Mouse (Mus musculus) G1E (cell line): ENCODE results near the gene Agtrap. TPM values are rescaled to one million over a fixed set of nuclear protein-coding genes. Genes with fewer than 3 reads are reported as not detected.
A peak's percentile ranks its signal among the peaks of the same experiment; 100 is the strongest.

Source experiments
- ATAC-seq: 2 replicates; pipeline ENCODE4 v1.8.0; 2016; ENCODE audit warnings: mild to moderate bottlenecking; ENCODE audit not compliant: insufficient number of reproducible peaks, poor library complexity, low FRiP score, severe bottlenecking; ENCODE audit errors: extremely low read depth
- DNase-seq: peaks from one replicate; pipeline ENCODE4 v3.0.0; 2012; ENCODE audit warnings: low spot score
- H3K27me3 ChIP-seq: 2 replicates; pipeline ENCODE4 v1.6.1; 2012; ENCODE audit warnings: mild to moderate bottlenecking, low read length, inconsistent platforms; ENCODE audit not compliant: insufficient read depth
- H3K36me3 ChIP-seq: replicated peaks from 2 replicates; pipeline ENCODE3; 2012; ENCODE audit warnings: mild to moderate bottlenecking, inconsistent platforms
- H3K4me1 ChIP-seq: 2 replicates; pipeline ENCODE4 v1.6.1; 2012; ENCODE audit warnings: low read depth, low read length, inconsistent platforms, mixed read lengths; ENCODE audit not compliant: insufficient read depth
- H3K4me3 ChIP-seq: 2 replicates; pipeline ENCODE4 v1.5.1; 2012; ENCODE audit warnings: low read depth, mild to moderate bottlenecking, inconsistent platforms, low read length, moderate library complexity, mixed read lengths
- H3K9me3 ChIP-seq: replicated peaks from 2 replicates; pipeline ENCODE4 v1.6.1; 2012; ENCODE audit warnings: inconsistent platforms
- CTCF ChIP-seq: IDR thresholded peaks from 2 replicates; pipeline ENCODE4 v1.5.1; 2012; ENCODE audit warnings: low read depth, low read length, inconsistent platforms, mixed read lengths
- GATA1 ChIP-seq: IDR thresholded peaks from 2 replicates; pipeline ENCODE4 v1.6.1; 2012; ENCODE audit warnings: borderline replicate concordance, low read length, inconsistent platforms, mixed read lengths
- GATA2 ChIP-seq: IDR thresholded peaks from 2 replicates; pipeline ENCODE4 v1.6.1; 2012; ENCODE audit warnings: low read depth, low read length, inconsistent platforms, borderline replicate concordance
- POLR2AphosphoS5 ChIP-seq: IDR thresholded peaks from 2 replicates; pipeline ENCODE4 v1.6.1; 2012; ENCODE audit warnings: low read depth, low read length, inconsistent platforms; ENCODE audit not compliant: insufficient replicate concordance
- TAL1 ChIP-seq: conservative IDR thresholded peaks from 2 replicates; pipeline ENCODE4 v1.6.1; 2012; ENCODE audit warnings: low read depth, low read length, inconsistent platforms, mixed read lengths
- polyA plus RNA-seq: library from polyadenylated mRNA; stranded (reverse); fragments of >175 nt; gene quantifications from 2 replicates; pipeline ENCODE4 v1.2.3, GENCODE M21; 2012
- total RNA-seq, 2 experiments: library from RNA; stranded (forward) in 1 of 2; stranded (reverse) in 1 of 2; fragments of 200-1000 nt in 1 of 2; fragments of >200 nt in 1 of 2; fragmentation: Nextera tagmentation in 1 of 2; gene quantifications; 2 replicates each; pipeline ENCODE4 v1.2.3; 2014 to 2017

Gene Agtrap
- total and polyA plus RNA-seq, 3 experiments = 6.4 to 9.4 (median 7.7) TPM

GRCm38 (mm10) chr4:148060120-148061085 lies 27.4 kb downstream of the Agtrap start:
- no peak overlapping the region for H3K4me3 ChIP-seq
- ATAC-seq = peak; percentile 47; the same call in 1 of the 2 replicates
- TF ChIP-seq POLR2AphosphoS5 = no peak
- TF ChIP-seq CTCF = no peak
- no peak for TF ChIP-seq GATA2
- TF ChIP-seq TAL1 = no peak
- no peak for TF ChIP-seq GATA1
- no peaks in the 10 kb centered on the region for H3K9me3 ChIP-seq
- no peak for DNase-seq
- peaks cover 3% of the 10 kb centered on the region; the same call in 1 of the 2 replicates for H3K4me1 ChIP-seq
- H3K36me3 ChIP-seq = peaks cover 33% of the 10 kb centered on the region
- peaks cover 32% of the 10 kb centered on the region for H3K27me3 ChIP-seq

GRCm38 (mm10) chr4:148058993-148059392 lies 28.8 kb downstream of the Agtrap start:
- Histone ChIP-seq H3K36me3 (peaks cover 46% of the 10 kb centered on the region), H3K4me1 (peaks cover 3% of the 10 kb centered on the region; the same call in 1 of the 2 replicates), H3K9me3 (no peaks in the 10 kb centered on the region), H3K27me3 (peaks cover 18% of the 10 kb centered on the region), H3K4me3 (no peak overlapping the region)
- TF ChIP-seq CTCF (no peak), TAL1 (no peak), GATA2 (no peak), POLR2AphosphoS5 (no peak), GATA1 (no peak)
- ATAC-seq = no peak
- no peak for DNase-seq

GRCm38 (mm10) chr4:148058218-148058819 lies 29.5 kb downstream of the Agtrap start:
- ATAC-seq (no peak), DNase-seq (no peak)
- Histone ChIP-seq H3K4me1 (peaks cover 3% of the 10 kb centered on the region; the same call in 1 of the 2 replicates), H3K9me3 (no peaks in the 10 kb centered on the region), H3K4me3 (no peak overlapping the region), H3K36me3 (peaks cover 53% of the 10 kb centered on the region), H3K27me3 (peaks cover 14% of the 10 kb centered on the region; the same call in 1 of the 2 replicates)
- TF ChIP-seq POLR2AphosphoS5 (no peak), TAL1 (no peak), GATA2 (no peak), GATA1 (no peak), CTCF (no peak)

- Histone ChIP-seq H3K27me3 (peaks cover 11% of the 10 kb centered on the region; the same call in 1 of the 2 replicates), H3K4me3 (no peak overlapping the region), H3K9me3 (no peaks in the 10 kb centered on the region), H3K36me3 (peaks cover 59% of the 10 kb centered on the region), H3K4me1 (peaks cover 3% of the 10 kb centered on the region; the same call in 1 of the 2 replicates)
- no peak for TF ChIP-seq POLR2AphosphoS5
- no peak for TF ChIP-seq CTCF
- TF ChIP-seq GATA1 = no peak
- no peak for TF ChIP-seq GATA2
- no peak for ATAC-seq
- DNase-seq = no peak
These were observed 30.1 kb downstream of the Agtrap start for GRCm38 (mm10) chr4:148057661-148058209.

GRCm38 (mm10) chr4:148056801-148057200 lies 31.0 kb downstream of the Agtrap start:
- Histone ChIP-seq H3K27me3 (peaks cover 6% of the 10 kb centered on the region; the same call in 1 of the 2 replicates), H3K36me3 (peaks cover 68% of the 10 kb centered on the region), H3K4me3 (no peak overlapping the region), H3K9me3 (no peaks in the 10 kb centered on the region), H3K4me1 (peaks cover 3% of the 10 kb centered on the region; the same call in 1 of the 2 replicates)
- TF ChIP-seq GATA1 (no peak), POLR2AphosphoS5 (no peak), TAL1 (no peak), CTCF (no peak), GATA2 (no peak)
- DNase-seq (no peak), ATAC-seq (no peak)

GRCm38 (mm10) chr4:148056246-148056645 lies 31.6 kb downstream of the Agtrap start:
- ATAC-seq = no peak
- Histone ChIP-seq H3K9me3 (no peaks in the 10 kb centered on the region), H3K4me1 (peaks cover 3% of the 10 kb centered on the region; the same call in 1 of the 2 replicates), H3K4me3 (no peak overlapping the region), H3K36me3 (peaks cover 73% of the 10 kb centered on the region), H3K27me3 (peaks cover 4% of the 10 kb centered on the region; the same call in 1 of the 2 replicates)
- TF ChIP-seq POLR2AphosphoS5 = no peak
- TF ChIP-seq GATA2 = no peak
- TF ChIP-seq TAL1 = no peak
- TF ChIP-seq GATA1 = no peak
- no peak for TF ChIP-seq CTCF
- no peak for DNase-seq
